9 mouse cellular contexts compared by ENCODE assay signal in genomic region chr15:80289436-80289835, GRCm38 (mm10). TPM values are rescaled to one million over a fixed set of nuclear protein-coding genes. Genes with fewer than 3 reads are reported as not detected.
DNase-seq lines count a peak whose midpoint lies in the region; ATAC-seq and TF ChIP-seq lines count a peak whose summit lies in the region.
"Had no signal": no experiment of that assay in that cellular context is flagged by ENCODE, and none has a peak within 500 bp of the region (broad histone marks: within the 10 kb centered on the region; RNA-seq: fewer than 3 reads in every experiment).

No protein-coding gene starts in this region.

- H3K36me3 ChIP-seq in ES-Bruce4 (ENCODE audit: control insufficient read depth, insufficient read depth, low read length, poor library complexity, severe bottlenecking) = no peaks in the 10 kb centered on the region
- H3K36me3 ChIP-seq in heart, postnatal 0 days (replicated peaks; ENCODE audit: control insufficient read depth, insufficient read depth, low read length) = no peaks in the 10 kb centered on the region

- no peak for TF ChIP-seq POLR2A in ES-Bruce4 (IDR thresholded peaks at IDR 0.05; ENCODE audit: insufficient read depth, low read length)

- H3K9ac ChIP-seq in ES-Bruce4 (ENCODE audit: low read depth, poor library complexity, severe bottlenecking) = no peak overlapping the region
- no peak overlapping the region for H3K9ac ChIP-seq in heart, postnatal 0 days (replicated peaks; ENCODE audit: low read depth, low read length)

- no peak overlapping the region for H3K27ac ChIP-seq in ES-Bruce4 (ENCODE audit: insufficient read depth, low read length)
- H3K27ac ChIP-seq in heart, postnatal 0 days (ENCODE audit: low read depth) = no peak overlapping the region

- peak; percentile 68 for TF ChIP-seq CTCF in ES-Bruce4 (IDR thresholded peaks at IDR 0.05; ENCODE audit: low read depth, low read length)
- peak; percentile 53 for TF ChIP-seq CTCF in heart, postnatal 0 days (IDR thresholded peaks at IDR 0.05; ENCODE audit: low read depth)

- peaks cover 19% of the 10 kb centered on the region for H3K27me3 ChIP-seq in ES-Bruce4 (ENCODE audit: control insufficient read depth, insufficient read depth, low read length, poor library complexity, severe bottlenecking)
- H3K27me3 ChIP-seq in heart, postnatal 0 days (ENCODE audit: control insufficient read depth, insufficient read depth, low read length) = peaks cover 64% of the 10 kb centered on the region

- H3K4me3 ChIP-seq in ES-Bruce4 (ENCODE audit: low read depth, low read length) = 0 out of 2 replicates have a peak overlapping the region, but pooled peaks have one; percentile 8
- no peak overlapping the region for H3K4me3 ChIP-seq in heart, postnatal 0 days (ENCODE audit: low read depth, low read length)

- H3K4me1 ChIP-seq in ES-Bruce4 (ENCODE audit: control insufficient read depth, insufficient read depth, low read length) = peaks cover 2% of the 10 kb centered on the region
- H3K4me1 ChIP-seq in heart, postnatal 0 days (ENCODE audit: control insufficient read depth, insufficient read depth) = no peaks in the 10 kb centered on the region

- H3K4me2 ChIP-seq in heart, postnatal 0 days (ENCODE audit: low read depth, low read length) = no peak overlapping the region

- DNase-seq in adrenal gland, adult 8-10 months = peak; percentile 60
- peak; percentile 31 for DNase-seq in embryo, embryonic 11.5 days (ENCODE audit: low read depth, low spot score)
- peak; percentile 29 for DNase-seq in heart, postnatal 0 days (ENCODE audit: low spot score)
- DNase-seq in layer of hippocampus, adult 8-10 months (ENCODE audit: low spot score in 2 of 2) = peak; percentile 51 to 74
- peak; percentile 78 for DNase-seq in lung, postnatal 10 days
- peak; percentile 53 for DNase-seq in retina, postnatal 7 days (ENCODE audit: low read depth, low spot score)
- peak; percentile 84 for DNase-seq in thymus, postnatal 36 days

- TF ChIP-seq EP300 in ES-Bruce4 (IDR thresholded peaks at IDR 0.05; ENCODE audit: insufficient read depth, low read depth, low read length) = no peak
- TF ChIP-seq EP300 in heart, postnatal 0 days (IDR thresholded peaks at IDR 0.05; ENCODE audit: low read depth) = no peak

- H3K9me3 ChIP-seq in ES-Bruce4 (replicated peaks; ENCODE audit: control insufficient read depth, insufficient read depth, low read length, poor library complexity, severe bottlenecking) = no peaks in the 10 kb centered on the region
- H3K9me3 ChIP-seq in heart, postnatal 0 days (replicated peaks; ENCODE audit: control insufficient read depth, low read length) = no peaks in the 10 kb centered on the region

- no peak for ATAC-seq in heart, postnatal 0 days (ENCODE audit: insufficient read depth, low read depth)

- 4% methylated on average over 10 of the region's 10 CpGs for WGBS in heart, postnatal 0 days

RNA-seq across cellular contexts. Expression of gene Cacna1i, which starts 2.4 kb away (rescaled TPM):
- polyA plus RNA-seq in ES-Bruce4 (2011; ENCODE audit: insufficient read depth, insufficient read length, low read depth, missing spikeins) = not detected in 2 replicates
- 1 to 10 TPM in 1 of 4 experiments, under 1 TPM in 3; 0.32 to 1.0 (median 0.77) TPM for total RNA-seq in adrenal gland, adult 8-10 months (2022)
- not detected in 2 replicates for total RNA-seq in heart, postnatal 0 days (2014; rRNA removed; ENCODE audit: low replicate concordance)
- not detected in 2 replicates for polyA plus RNA-seq in heart, postnatal 0 days (2015; fragmentation: Nextera tagmentation; extraction: Ambion mirVana)
- total RNA-seq in layer of hippocampus, adult 8-10 months (2022) = 10 to 100 TPM; 37.6 to 48.2 (median 41.8) TPM
- polyA plus RNA-seq: liver, embryonic 16.5 days had no signal

RNA-seq across cellular contexts. Expression of gene Rps19bp1, which starts 25.3 kb away (rescaled TPM):
- polyA plus RNA-seq in ES-Bruce4 (2011; ENCODE audit: insufficient read depth, insufficient read length, low read depth, missing spikeins) = 28.1 and 33.2 TPM in 2 replicates
- total RNA-seq in adrenal gland, adult 8-10 months (2022) = 10 to 100 TPM; 32.7 to 41.0 (median 38.4) TPM
- 13.7 and 21.6 TPM in 2 replicates for total RNA-seq in heart, postnatal 0 days (2014; rRNA removed; ENCODE audit: low replicate concordance)
- polyA plus RNA-seq in heart, postnatal 0 days (2015; fragmentation: Nextera tagmentation; extraction: Ambion mirVana) = 34.7 and 35.8 TPM in 2 replicates
- total RNA-seq in layer of hippocampus, adult 8-10 months (2022) = 10 to 100 TPM; 29.9 to 41.0 (median 34.0) TPM

RNA-seq across cellular contexts. Expression of gene Atf4, which starts 34.5 kb away (rescaled TPM):
- polyA plus RNA-seq in ES-Bruce4 (2011; ENCODE audit: insufficient read depth, insufficient read length, low read depth, missing spikeins) = 193 and 198 TPM in 2 replicates
- total RNA-seq in adrenal gland, adult 8-10 months (2022) = 100 to 1,000 TPM; 141 to 245 (median 164) TPM
- total RNA-seq in heart, postnatal 0 days (2014; rRNA removed; ENCODE audit: low replicate concordance) = 122 and 128 TPM in 2 replicates
- 63.5 and 65.0 TPM in 2 replicates for polyA plus RNA-seq in heart, postnatal 0 days (2015; fragmentation: Nextera tagmentation; extraction: Ambion mirVana)
- total RNA-seq in layer of hippocampus, adult 8-10 months (2022) = 100 to 1,000 TPM in 2 of 4 experiments, 10 to 100 TPM in 2; 97.7 to 104 (median 99.8) TPM

RNA-seq across cellular contexts. Expression of gene AC140267.1, which starts 53.8 kb away (rescaled TPM):
- polyA plus RNA-seq in ES-Bruce4 (2011; ENCODE audit: insufficient read depth, insufficient read length, low read depth, missing spikeins) = not detected in 2 replicates
- total RNA-seq in adrenal gland, adult 8-10 months (2022) = 10 to 100 TPM in 3 of 4 experiments, 1 to 10 TPM in 1; 8.7 to 29.0 (median 17.7) TPM
- not detected in 2 replicates for total RNA-seq in heart, postnatal 0 days (2014; rRNA removed; ENCODE audit: low replicate concordance)
- not detected in 2 replicates for polyA plus RNA-seq in heart, postnatal 0 days (2015; fragmentation: Nextera tagmentation; extraction: Ambion mirVana)
- total RNA-seq in layer of hippocampus, adult 8-10 months (2022) = 10 to 100 TPM in 3 of 4 experiments, 1 to 10 TPM in 1; 7.2 to 42.3 (median 29.6) TPM
- polyA plus RNA-seq: liver, embryonic 16.5 days had no signal

RNA-seq across cellular contexts. Expression of gene Mief1, which starts 55.6 kb away (rescaled TPM):
- 35.7 and 38.4 TPM in 2 replicates for polyA plus RNA-seq in ES-Bruce4 (2011; ENCODE audit: insufficient read depth, insufficient read length, low read depth, missing spikeins)
- 10 to 100 TPM; 44.4 to 49.4 (median 48.5) TPM for total RNA-seq in adrenal gland, adult 8-10 months (2022)
- 34.5 and 39.8 TPM in 2 replicates for total RNA-seq in heart, postnatal 0 days (2014; rRNA removed; ENCODE audit: low replicate concordance)
- 17.0 and 17.8 TPM in 2 replicates for polyA plus RNA-seq in heart, postnatal 0 days (2015; fragmentation: Nextera tagmentation; extraction: Ambion mirVana)
- 10 to 100 TPM; 27.6 to 34.5 (median 32.5) TPM for total RNA-seq in layer of hippocampus, adult 8-10 months (2022)

Comparison
In these comparisons a context has a peak if more than half of its experiments do, and no peak if none do; other contexts are left out.
1. DNase-seq: peak in every context shown above with its lines; median percentile 84 in thymus, postnatal 36 days; 78 in lung, postnatal 10 days; 62 in layer of hippocampus, adult 8-10 months; 60 in adrenal gland, adult 8-10 months; 53 in retina, postnatal 7 days; 31 in embryo, embryonic 11.5 days; 29 in heart, postnatal 0 days.
2. RNA of gene Cacna1i, which starts 2.4 kb away (total RNA-seq): 37.6 to 48.2 TPM in layer of hippocampus, adult 8-10 months; 0.32 to 1.0 TPM in adrenal gland, adult 8-10 months and not detected in heart, postnatal 0 days; every median in the first group is over 10 times any median in the second.